Mouse (Mus musculus): ENCODE results near the gene Fdxr.

Gene Fdxr

GRCm38 (mm10) chr11:115290314-115290713, 13.5 kb upstream of the Fdxr start:
- DNase-seq (ENCODE audit: low read depth in 2 of 2, low spot score in 2 of 2): no peak

GRCm38 (mm10) chr11:115289885-115290284, 13.0 kb upstream of the Fdxr start:
- DNase-seq (ENCODE audit: low read depth in 2 of 2, low spot score in 2 of 2): no peak

GRCm38 (mm10) chr11:115288305-115288704, 11.5 kb upstream of the Fdxr start:
- DNase-seq (ENCODE audit: low read depth in 2 of 2, low spot score in 2 of 2): no peak

DNA sequence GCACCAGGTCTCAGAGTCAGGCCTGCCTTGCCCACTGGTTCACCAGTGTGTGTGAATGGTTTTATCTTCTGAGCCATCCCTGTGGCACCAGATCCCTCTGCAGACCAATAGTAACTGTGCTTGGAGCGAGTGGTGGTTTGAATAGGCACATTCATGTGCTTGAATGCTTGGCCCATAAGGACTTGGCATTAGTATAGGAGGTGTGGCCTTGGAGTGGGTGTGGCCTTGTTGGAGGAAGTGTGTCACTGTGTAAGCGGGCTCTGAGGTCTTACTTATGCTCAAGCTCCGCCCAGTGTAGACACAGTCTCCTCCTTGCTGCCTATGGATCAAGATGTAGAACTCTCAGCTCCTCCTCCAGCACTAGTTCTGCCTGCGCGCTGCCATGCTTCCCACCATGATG, 10.5 kb upstream of the Fdxr start:
- DNase-seq (ENCODE audit: low read depth in 2 of 2, low spot score in 2 of 2): no peak

DNA sequence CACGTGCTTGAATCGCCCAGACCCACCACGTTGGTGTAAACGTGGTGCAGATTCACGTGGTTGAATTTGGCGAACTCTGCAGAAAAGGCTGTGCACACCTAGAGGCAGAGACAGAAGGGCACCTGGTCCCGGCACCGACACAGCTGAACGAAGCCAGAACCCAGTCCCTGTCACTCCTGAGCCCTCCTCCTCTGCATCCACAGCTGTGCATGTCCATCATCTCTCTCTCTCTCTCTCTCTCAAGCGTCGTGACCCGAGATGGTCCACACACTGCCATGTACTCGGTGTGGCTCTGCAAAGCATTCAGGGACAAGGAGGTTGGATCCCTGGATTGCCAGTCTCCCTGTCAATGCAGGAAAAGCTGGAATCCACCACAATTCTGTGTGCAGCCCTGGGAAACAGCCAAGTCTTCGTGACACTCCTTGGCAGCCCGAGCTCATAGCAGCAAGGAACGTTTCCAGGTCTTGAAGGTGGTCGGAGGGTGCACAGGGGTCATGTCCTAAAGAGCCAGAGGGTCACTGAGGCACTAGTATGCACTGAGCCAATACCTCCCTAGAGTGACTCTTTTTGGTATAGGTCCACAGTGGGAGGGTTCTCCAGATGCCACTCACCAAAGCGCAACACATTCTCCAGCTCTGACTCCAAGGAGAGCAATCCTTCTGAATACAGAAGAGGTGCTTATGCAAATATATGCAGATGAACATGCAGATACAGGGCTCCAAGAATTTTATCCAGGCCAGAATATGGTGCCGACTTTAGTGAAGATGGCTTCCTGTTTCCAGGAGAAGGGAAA, 9.5 kb upstream of the Fdxr start:
- DNase-seq (ENCODE audit: low read depth in 2 of 2, low spot score in 2 of 2): no peak

DNA sequence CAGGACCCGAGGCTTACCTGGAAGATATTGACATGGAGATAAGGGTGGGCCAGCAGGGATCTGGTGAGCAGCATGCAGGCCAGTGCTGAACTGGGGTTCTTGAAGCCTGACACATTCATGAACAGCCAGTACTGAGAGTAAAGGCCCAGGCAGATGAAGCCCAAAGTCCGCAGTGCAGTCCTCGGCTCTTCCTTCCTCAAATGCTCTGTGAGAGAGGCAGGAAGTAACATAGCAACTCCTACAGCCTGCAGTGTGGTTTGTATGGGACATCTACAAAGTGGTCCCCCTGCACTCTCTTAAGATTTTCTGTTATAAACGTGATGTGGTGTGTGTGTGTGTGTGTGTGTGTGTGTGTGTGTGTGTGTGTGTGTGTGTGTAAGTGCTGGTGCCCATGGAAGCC, 8.4 kb upstream of the Fdxr start:
- DNase-seq (ENCODE audit: low read depth in 2 of 2, low spot score in 2 of 2): no peak

DNA sequence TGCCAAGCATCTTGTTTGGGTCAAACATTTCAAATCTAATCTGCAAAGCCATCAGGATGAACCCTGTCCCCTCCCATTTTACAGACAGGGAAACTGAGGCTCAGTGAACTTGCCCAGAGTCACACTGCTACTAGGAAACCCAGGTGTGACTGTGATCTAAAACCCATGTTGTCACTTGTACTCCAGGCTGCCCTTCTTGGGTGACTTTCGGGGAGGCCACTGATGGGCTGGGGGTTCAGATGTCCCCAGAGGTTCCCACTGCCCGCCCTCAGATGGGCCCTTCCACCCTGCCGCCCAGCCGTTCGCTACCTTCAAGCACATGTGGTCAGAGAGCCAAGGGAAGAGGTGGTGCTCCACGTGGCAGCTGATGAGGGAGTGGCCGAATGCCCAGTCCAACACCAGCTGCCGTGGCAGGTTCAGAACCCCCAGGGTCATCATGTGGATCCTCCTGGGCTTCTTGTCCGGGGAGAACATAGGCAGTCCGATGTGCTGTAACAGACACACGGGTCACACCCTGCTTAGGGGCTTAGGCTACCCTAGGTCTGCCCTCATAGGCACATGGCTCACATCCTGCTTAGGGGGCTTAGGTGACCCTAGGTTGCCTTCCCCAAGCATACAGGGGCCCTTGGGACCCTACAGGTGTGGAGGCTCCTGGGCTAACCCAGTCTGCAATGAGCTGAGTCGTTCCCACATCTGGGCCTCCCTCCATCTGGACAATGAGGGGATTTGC, 7.2 kb upstream of the Fdxr start:
- DNase-seq (ENCODE audit: low read depth in 2 of 2, low spot score in 2 of 2): no peak

DNA sequence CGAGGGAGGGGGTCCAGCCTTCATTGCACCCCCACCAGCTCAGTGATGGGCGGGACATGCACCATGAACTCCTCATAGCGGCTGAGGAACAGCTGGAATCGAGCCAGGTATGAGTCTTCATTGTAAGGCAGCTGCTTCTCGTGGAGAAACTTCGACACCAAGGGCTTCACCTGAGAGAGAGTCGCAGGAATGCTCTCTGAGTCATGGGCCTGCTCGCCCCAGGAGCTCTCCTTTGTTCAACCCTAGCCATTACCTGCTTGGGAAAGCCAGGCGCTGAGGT, 6.6 kb upstream of the Fdxr start:
- DNase-seq (ENCODE audit: low read depth in 2 of 2, low spot score in 2 of 2): no peak

DNA sequence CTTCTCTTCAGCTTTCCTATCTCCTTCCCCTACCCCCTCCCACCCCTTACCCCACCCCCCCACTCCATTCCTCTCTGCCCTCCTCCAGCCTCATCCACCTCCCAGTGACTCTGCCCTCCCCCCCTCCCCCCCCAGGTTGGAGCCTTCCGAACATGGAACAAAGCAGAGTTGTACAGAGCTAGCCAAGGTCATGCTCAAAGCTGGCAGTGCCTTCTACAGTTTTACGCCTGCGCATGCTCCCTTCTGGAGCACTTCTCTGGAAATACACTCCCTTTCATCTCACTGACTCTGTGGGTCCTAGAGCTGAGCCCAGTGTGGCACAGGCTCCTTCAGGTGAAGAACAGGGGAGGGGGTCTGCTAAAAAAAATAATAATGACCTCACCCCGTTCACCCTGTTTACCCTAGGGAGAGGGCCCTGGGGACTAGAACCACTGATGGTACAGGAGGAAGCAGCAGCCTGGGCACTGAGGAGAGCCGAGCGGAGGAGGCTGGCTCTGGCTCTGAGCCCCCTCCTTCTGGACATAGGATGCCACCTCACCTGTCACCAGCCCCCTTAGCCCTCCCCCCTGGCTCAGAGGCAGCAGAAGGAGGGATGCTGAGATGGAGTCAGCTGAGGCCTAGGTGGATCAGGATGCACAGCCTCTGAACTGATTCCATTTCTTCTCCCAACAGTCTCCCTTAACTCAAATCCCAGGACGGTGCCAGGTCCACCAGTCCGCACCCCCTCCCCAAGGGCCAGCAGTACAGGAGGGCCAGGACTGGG, 6.1 kb upstream of the Fdxr start:
- DNase-seq (ENCODE audit: low read depth in 2 of 2, low spot score in 2 of 2): no peak

GRCm38 (mm10) chr11:115282295-115282694, 5.4 kb upstream of the Fdxr start:
- no peak for DNase-seq (ENCODE audit: low read depth in 2 of 2, low spot score in 2 of 2)

DNA sequence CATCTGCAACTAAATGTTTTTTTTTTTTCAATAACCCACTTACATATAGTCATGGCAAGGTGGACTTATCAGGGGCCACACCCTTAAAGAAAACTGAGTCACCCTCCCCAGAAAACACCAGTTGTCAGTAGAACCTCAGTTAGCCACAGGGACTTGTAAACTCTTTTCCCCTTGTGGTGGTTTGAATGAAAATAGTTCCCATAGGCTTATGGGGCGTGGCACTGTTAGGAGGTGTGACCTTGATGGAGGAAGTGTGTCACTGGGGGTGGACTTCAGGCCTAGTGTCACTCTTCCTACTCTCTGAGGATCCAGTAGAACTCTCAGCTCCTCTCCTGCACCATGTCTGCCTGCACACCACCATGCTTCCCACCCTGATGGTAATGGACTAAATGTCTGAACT, 2.9 kb upstream of the Fdxr start:
- DNase-seq (ENCODE audit: low read depth in 2 of 2, low spot score in 2 of 2): no peak

- no peak for DNase-seq (ENCODE audit: low read depth in 2 of 2, low spot score in 2 of 2)
Observed at GRCm38 (mm10) chr11:115278176-115278575, 1.3 kb upstream of the Fdxr start.

- no peak for DNase-seq (ENCODE audit: low read depth in 2 of 2, low spot score in 2 of 2)
Observed at GRCm38 (mm10) chr11:115277604-115277975, 740 bp upstream of the Fdxr start.

DNA sequence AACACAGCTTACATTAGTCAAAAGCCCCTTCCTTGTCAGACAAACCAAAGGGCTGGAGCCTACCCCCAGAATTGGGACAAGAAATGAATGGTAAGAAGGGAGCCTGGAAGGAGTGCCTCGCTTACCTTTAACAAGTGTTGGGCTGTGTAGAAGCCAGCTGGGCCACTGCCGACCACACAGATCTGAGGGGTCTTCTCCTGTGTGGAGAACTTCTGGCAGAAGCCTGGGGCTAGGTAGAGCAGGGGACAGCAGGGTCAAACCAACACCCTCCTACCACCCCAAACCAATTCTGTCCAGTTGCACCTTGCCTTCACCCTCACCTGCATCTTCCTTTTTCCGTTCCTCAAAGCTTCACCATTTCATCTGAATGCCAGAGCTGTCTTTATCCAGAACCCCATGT, 896 bp downstream of the Fdxr start:
- DNase-seq (ENCODE audit: low read depth in 2 of 2, low spot score in 2 of 2): no peak

DNA sequence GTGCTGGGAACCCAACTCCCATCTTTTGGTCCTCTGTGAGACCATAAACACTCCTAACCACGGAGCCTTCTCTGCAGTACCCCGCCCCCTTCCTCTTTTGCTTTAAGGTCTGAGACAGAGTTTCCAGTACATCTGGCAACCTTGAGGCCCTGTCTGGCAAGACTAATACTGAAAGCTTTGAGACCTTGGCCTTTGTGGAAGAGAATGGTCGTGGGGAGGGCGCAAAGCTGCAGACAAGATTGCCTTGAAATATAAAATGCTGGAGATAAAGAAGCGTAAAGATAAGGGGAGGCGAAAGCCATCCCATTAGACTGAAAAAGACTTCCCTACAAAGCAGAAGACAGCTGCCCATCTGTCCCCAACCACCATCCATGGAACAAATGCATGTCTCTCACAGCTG, 1.3 kb downstream of the Fdxr start:
- DNase-seq (ENCODE audit: low read depth in 2 of 2, low spot score in 2 of 2): no peak

- DNase-seq (ENCODE audit: low read depth in 2 of 2, low spot score in 2 of 2): no peak
Observed at GRCm38 (mm10) chr11:115274771-115275170, 2.1 kb downstream of the Fdxr start.

DNA sequence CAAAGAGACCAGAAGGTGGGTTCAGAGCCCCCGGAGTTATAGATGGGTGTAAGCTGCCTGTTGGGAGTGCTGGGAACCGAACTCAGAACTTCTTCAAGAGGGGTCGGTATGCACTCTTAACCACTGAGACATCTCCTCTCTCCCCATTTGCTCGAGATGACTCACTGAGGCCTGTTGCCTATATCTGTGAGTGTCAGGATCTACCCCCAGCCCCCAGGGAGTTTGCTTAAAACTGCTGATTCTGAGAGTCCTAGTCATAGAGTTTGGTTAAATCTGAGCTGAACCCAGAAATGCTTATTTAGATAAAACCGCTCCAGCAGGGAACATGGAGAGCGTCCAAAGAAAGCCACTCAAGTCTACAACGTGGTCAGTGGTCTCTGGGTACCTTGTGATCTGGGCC, 2.7 kb downstream of the Fdxr start:
- DNase-seq (ENCODE audit: low read depth in 2 of 2, low spot score in 2 of 2): no peak

GRCm38 (mm10) chr11:115273735-115274134, 3.1 kb downstream of the Fdxr start:
- no peak for DNase-seq (ENCODE audit: low read depth in 2 of 2, low spot score in 2 of 2)

- no peak for DNase-seq (ENCODE audit: low read depth in 2 of 2, low spot score in 2 of 2)
Observed at GRCm38 (mm10) chr11:115272894-115273498, 3.9 kb downstream of the Fdxr start.

DNA sequence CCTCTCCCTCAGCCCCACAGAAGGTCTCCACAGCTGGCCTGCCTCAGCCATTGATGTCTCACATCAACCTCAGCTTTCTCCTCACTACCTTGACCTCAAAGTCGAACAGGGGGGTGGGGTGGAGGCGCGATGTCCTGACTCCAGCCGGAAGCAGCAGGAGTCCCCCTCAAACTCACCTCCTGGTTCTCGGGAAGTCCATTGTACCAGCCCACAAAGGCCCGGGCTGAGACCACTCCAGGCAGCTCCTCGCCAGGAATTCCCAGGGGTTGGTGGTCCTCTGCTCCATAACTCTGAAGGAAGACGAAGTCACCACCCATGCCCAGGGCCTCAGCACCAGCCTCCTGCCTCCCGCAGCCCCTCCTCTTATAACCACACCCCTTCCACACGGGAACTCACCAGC, 5.4 kb downstream of the Fdxr start:
- DNase-seq (ENCODE audit: low read depth in 2 of 2, low spot score in 2 of 2): no peak

- no peak for DNase-seq (ENCODE audit: low read depth in 2 of 2, low spot score in 2 of 2)
Observed at GRCm38 (mm10) chr11:115271052-115271451, 5.8 kb downstream of the Fdxr start.
